Mouse (Mus musculus): ENCODE measurements around the gene Smcr8.

DNA sequence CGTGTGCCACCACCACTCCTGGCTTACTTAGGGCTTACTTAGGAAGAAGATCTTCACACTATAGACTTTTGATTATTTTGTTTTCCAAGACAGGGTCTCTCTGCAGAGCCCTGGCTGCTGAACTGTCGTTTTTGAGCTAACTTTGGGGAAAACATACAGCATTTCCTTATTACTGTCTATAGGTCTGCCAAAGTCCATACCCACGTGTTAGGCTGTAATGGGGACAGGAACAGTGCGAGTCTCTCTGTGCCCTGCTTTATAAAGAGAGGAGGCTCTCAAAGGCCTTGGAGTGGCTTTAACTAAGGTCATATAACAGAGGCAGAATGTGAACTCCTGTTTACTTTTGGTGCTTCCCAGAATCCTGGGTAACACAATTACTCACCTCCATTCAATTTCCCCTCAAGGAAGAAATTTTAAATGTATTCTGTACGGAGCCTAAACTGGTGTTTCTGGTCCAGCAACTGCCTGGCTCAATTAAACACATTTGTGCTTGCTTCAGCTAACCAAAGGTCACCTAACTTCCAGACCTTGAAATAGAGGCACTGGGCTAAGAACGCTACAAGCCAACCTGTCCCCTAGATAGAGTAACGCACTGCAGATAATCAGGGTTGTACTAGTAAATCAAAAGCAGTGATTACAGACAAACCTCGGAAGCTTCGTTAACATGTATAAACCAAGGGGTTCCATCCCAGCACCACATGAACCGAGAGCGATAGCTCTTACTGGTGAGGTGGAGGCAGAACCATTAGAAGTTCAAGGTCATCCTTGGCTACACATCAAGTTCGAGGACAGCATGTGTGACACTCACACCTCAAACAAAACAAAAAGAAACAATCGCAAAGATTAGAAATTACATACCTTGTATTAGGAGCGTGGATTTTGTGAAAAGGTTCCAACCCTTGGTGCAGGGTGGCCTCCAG, 33.0 kb downstream of the Smcr8 start:
- TF ChIP-seq CTCF (IDR thresholded peaks at IDR 0.05; ENCODE audit: borderline replicate concordance, insufficient read depth, low read depth, low read length) (no peak), POLR2A (IDR thresholded peaks at IDR 0.05; ENCODE audit: borderline replicate concordance, insufficient read depth, low read length) (no peak)

Measured in cerebellum, adult 2 months (tissue).